Mouse (Mus musculus): ENCODE measurements around the gene 1700020L24Rik. TPM values are rescaled to one million over a fixed set of nuclear protein-coding genes. Genes with fewer than 3 reads are reported as not detected.
A peak's percentile ranks its signal among the peaks of the same experiment; 100 is the strongest.

Gene 1700020L24Rik
- polyA plus RNA-seq, 1 experiment: 37.4 TPM

DNA sequence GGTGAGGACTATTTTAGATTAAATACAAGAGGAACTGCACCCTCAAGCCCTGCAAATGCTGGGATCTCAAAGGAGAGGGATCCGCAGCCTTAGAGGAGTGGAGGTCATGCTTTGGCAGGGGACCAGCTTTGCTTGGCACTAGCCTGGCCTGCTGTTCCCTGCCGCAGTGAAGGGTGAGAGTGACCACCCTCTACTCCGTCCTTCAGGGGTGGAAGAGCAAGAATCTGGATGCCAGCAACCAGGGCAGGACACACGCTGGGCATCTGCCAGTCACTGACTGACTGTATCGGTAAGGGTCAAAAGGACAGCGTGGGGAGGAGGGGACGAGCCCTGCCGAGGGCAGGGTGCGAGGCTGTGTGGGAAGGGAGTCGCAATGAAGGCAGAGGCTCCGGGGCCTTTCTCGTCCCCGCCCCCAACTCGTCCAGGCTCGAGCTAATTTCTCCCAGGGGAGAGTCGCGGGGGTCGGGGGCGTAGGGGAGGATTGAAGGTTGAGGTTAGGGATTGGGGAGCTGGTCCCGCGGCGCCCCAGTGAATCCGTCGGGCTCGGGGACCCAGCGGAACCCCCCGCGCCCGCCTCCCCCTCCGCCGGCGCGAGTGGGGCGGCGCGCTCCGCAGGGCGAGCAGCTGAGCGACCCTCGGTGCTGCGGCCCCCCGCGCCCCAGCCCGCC lies 28.3 kb upstream of the 1700020L24Rik start, which contains the start of gene Rasl10b:
TSS of gene Rasl10b (plus strand) at position 51 of the 668 bp plus-strand sequence.
- no peak within 1 kb of the TSS for H3K4me3 ChIP-seq (replicated peaks; ENCODE audit: control insufficient read depth, low read depth, low read length)
- 6% methylated on average over 40 of the region's 44 CpGs for WGBS
- H3K27ac ChIP-seq (ENCODE audit: control insufficient read depth, insufficient read depth, low read depth, low read length, poor library complexity): no peak within 1 kb of the TSS
- TF ChIP-seq POLR2A (IDR thresholded peaks at IDR 0.05; ENCODE audit: borderline replicate concordance, control insufficient read depth, low read depth, low read length) (no peak), CTCF (IDR thresholded peaks at IDR 0.05; ENCODE audit: control insufficient read depth, insufficient read depth, low read length) (no peak)
- no peaks in the 10 kb centered on the region for H3K4me1 ChIP-seq (ENCODE audit: control insufficient read depth, insufficient read depth, low read length)

DNA sequence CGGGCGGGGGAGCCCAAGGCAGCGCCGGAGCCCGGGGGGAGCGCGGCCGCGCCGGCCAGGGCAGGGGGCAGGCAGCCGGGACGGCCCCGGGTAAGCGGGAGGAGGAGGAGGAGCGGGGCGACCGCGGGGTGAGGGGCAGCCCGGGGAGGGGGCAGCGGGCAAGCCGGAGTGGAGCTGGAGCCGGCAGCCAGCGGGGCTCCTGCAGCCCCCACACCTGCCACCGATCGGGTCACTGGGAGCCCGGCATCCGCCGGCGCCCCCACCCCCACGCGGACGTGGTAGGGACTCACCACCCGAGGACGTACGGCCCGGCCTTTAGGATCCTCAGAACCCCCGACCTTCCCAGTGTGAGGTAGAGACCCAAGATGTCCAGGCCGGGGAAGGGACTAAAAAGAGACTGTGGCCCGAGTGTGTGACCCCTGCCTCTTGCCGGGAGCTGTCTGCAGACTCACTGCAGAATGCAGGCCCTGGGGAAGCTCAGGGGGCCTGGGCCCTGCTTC lies 27.6 kb upstream of the 1700020L24Rik start:
- Histone ChIP-seq H3K27ac (ENCODE audit: control insufficient read depth, insufficient read depth, low read depth, low read length, poor library complexity) (no peak overlapping the region), H3K4me3 (replicated peaks; ENCODE audit: control insufficient read depth, low read depth, low read length) (no peak overlapping the region), H3K4me1 (ENCODE audit: control insufficient read depth, insufficient read depth, low read length) (no peaks in the 10 kb centered on the region)
- TF ChIP-seq POLR2A (IDR thresholded peaks at IDR 0.05; ENCODE audit: borderline replicate concordance, control insufficient read depth, low read depth, low read length) (no peak), CTCF (IDR thresholded peaks at IDR 0.05; ENCODE audit: control insufficient read depth, insufficient read depth, low read length) (no peak)
- WGBS: 2% methylated on average over 39 of the region's 40 CpGs

GRCm38 (mm10) chr11:83410510-83410909 lies 27.0 kb upstream of the 1700020L24Rik start:
- no peak for TF ChIP-seq CTCF (IDR thresholded peaks at IDR 0.05; ENCODE audit: control insufficient read depth, insufficient read depth, low read length)
- no peak for TF ChIP-seq POLR2A (IDR thresholded peaks at IDR 0.05; ENCODE audit: borderline replicate concordance, control insufficient read depth, low read depth, low read length)
- no peak overlapping the region for H3K4me3 ChIP-seq (replicated peaks; ENCODE audit: control insufficient read depth, low read depth, low read length)
- no peaks in the 10 kb centered on the region for H3K4me1 ChIP-seq (ENCODE audit: control insufficient read depth, insufficient read depth, low read length)
- H3K27ac ChIP-seq (ENCODE audit: control insufficient read depth, insufficient read depth, low read depth, low read length, poor library complexity): no peak overlapping the region
- WGBS: 69% methylated on average over 6 of the region's 6 CpGs

DNA sequence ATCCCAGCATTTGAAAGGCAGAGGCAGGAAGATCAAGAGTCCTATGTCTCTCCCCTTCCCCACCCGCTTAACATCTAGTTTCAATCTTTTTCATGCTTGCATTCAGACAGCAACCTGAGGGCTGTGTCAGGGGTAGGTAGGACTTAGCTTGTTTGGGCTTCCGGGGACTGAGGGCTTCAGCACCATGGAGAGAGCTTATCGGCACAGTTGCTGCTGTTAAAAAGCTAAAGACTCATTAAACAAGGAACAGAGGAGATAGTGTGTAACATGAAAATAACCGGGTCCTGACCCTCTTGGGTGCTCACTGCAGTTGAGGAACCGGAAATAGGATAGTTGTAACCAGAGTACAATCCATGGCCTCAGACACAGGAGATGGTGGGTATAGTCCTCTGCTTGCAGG lies 20.4 kb upstream of the 1700020L24Rik start:
- no peak overlapping the region for H3K4me3 ChIP-seq (replicated peaks; ENCODE audit: control insufficient read depth, low read depth, low read length)
- 0 out of 2 replicates have a peak, but pooled peaks cover 2% of the 10 kb centered on the region for H3K4me1 ChIP-seq (ENCODE audit: control insufficient read depth, insufficient read depth, low read length)
- H3K27ac ChIP-seq (ENCODE audit: control insufficient read depth, insufficient read depth, low read depth, low read length, poor library complexity): no peak overlapping the region
- 7% methylated on average over 5 of the region's 5 CpGs for WGBS
- no peak for TF ChIP-seq POLR2A (IDR thresholded peaks at IDR 0.05; ENCODE audit: borderline replicate concordance, control insufficient read depth, low read depth, low read length)
- TF ChIP-seq CTCF (IDR thresholded peaks at IDR 0.05; ENCODE audit: control insufficient read depth, insufficient read depth, low read length): no peak

- Histone ChIP-seq H3K4me3 (replicated peaks; ENCODE audit: control insufficient read depth, low read depth, low read length) (no peak overlapping the region), H3K4me1 (ENCODE audit: control insufficient read depth, insufficient read depth, low read length) (0 out of 2 replicates have a peak, but pooled peaks cover 2% of the 10 kb centered on the region), H3K27ac (ENCODE audit: control insufficient read depth, insufficient read depth, low read depth, low read length, poor library complexity) (no peak overlapping the region)
- WGBS: 78% methylated on average over 7 of the region's 7 CpGs
- TF ChIP-seq CTCF (IDR thresholded peaks at IDR 0.05; ENCODE audit: control insufficient read depth, insufficient read depth, low read length) (no peak), POLR2A (IDR thresholded peaks at IDR 0.05; ENCODE audit: borderline replicate concordance, control insufficient read depth, low read depth, low read length) (no peak)
These were observed 19.8 kb upstream of the 1700020L24Rik start for GRCm38 (mm10) chr11:83417708-83418107.

DNA sequence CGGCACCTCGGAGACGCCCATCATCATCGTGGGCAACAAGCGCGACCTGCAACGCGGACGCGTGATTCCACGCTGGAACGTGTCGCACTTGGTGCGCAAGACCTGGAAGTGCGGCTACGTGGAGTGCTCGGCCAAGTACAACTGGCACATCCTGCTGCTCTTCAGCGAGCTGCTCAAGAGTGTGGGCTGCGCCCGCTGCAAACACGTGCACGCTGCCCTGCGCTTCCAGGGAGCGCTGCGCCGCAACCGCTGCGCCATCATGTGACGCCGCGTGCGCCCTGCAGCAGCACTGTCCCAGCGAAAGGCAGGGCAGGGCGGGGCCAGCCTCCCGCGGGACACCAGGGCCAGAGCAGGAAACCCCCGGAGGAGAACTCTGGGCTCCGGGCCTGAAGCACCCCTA lies 18.9 kb upstream of the 1700020L24Rik start:
- no peak overlapping the region for H3K27ac ChIP-seq (ENCODE audit: control insufficient read depth, insufficient read depth, low read depth, low read length, poor library complexity)
- H3K4me3 ChIP-seq (replicated peaks; ENCODE audit: control insufficient read depth, low read depth, low read length): no peak overlapping the region
- TF ChIP-seq POLR2A (IDR thresholded peaks at IDR 0.05; ENCODE audit: borderline replicate concordance, control insufficient read depth, low read depth, low read length) (no peak), CTCF (IDR thresholded peaks at IDR 0.05; ENCODE audit: control insufficient read depth, insufficient read depth, low read length) (no peak)
- WGBS: 6% methylated on average over 38 of the region's 38 CpGs
- H3K4me1 ChIP-seq (ENCODE audit: control insufficient read depth, insufficient read depth, low read length): 0 out of 2 replicates have a peak, but pooled peaks cover 2% of the 10 kb centered on the region

GRCm38 (mm10) chr11:83420338-83420737 lies 17.1 kb upstream of the 1700020L24Rik start:
- H3K27ac ChIP-seq (ENCODE audit: control insufficient read depth, insufficient read depth, low read depth, low read length, poor library complexity): no peak overlapping the region
- H3K4me1 ChIP-seq (ENCODE audit: control insufficient read depth, insufficient read depth, low read length): 0 out of 2 replicates have a peak, but pooled peaks cover 2% of the 10 kb centered on the region
- 34% methylated on average over 4 of the region's 4 CpGs for WGBS
- H3K4me3 ChIP-seq (replicated peaks; ENCODE audit: control insufficient read depth, low read depth, low read length): no peak overlapping the region
- TF ChIP-seq POLR2A (IDR thresholded peaks at IDR 0.05; ENCODE audit: borderline replicate concordance, control insufficient read depth, low read depth, low read length): no peak
- peak; percentile 52 for TF ChIP-seq CTCF (IDR thresholded peaks at IDR 0.05; ENCODE audit: control insufficient read depth, insufficient read depth, low read length)

GRCm38 (mm10) chr11:83421305-83421704 lies 16.2 kb upstream of the 1700020L24Rik start:
- TF ChIP-seq POLR2A (IDR thresholded peaks at IDR 0.05; ENCODE audit: borderline replicate concordance, control insufficient read depth, low read depth, low read length) (no peak), CTCF (IDR thresholded peaks at IDR 0.05; ENCODE audit: control insufficient read depth, insufficient read depth, low read length) (no peak)
- Histone ChIP-seq H3K4me1 (ENCODE audit: control insufficient read depth, insufficient read depth, low read length) (0 out of 2 replicates have a peak, but pooled peaks cover 2% of the 10 kb centered on the region), H3K4me3 (replicated peaks; ENCODE audit: control insufficient read depth, low read depth, low read length) (no peak overlapping the region), H3K27ac (ENCODE audit: control insufficient read depth, insufficient read depth, low read depth, low read length, poor library complexity) (no peak overlapping the region)
- WGBS: 1% methylated on average over 9 of the region's 9 CpGs
